Mouse (Mus musculus): ENCODE results near the gene Tbc1d32. TPM values are rescaled to one million over a fixed set of nuclear protein-coding genes. Genes with fewer than 3 reads are reported as not detected.

Tbc1d32 gene
- polyA plus RNA-seq, 1 experiment from 2014 or later: 4.0 TPM

DNA sequence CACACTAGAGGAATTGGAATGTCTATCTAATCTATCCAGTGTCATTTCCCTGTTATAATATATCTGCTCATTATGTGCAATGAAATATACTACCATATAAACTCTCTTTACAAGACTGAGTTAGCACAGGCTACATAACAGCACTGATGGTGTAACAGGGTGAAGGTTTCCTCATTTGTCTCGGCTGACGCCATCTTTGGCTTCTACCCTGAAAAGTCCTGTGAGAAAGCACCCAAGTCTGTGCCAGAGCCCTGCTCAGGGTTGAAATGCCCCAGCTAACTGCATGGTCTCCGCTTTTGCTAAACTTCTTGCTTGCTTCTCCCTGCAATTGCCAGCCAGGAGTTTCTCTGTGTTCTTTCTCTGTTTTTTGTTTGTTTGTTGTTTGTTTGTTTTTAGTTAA is 129.4 kb downstream of the Tbc1d32 start:
- Histone ChIP-seq H3K36me3 (ENCODE audit: control insufficient read depth, insufficient read depth, low read length) (no peaks in the 10 kb centered on the region), H3K4me1 (replicated peaks; ENCODE audit: control insufficient read depth, insufficient read depth, low read length) (no peaks in the 10 kb centered on the region), H3K4me2 (ENCODE audit: low read depth, low read length, severe bottlenecking) (no peak overlapping the region), H3K9me3 (ENCODE audit: control insufficient read depth, low read length) (no peaks in the 10 kb centered on the region), H3K27me3 (ENCODE audit: control insufficient read depth, insufficient read depth, low read length) (no peaks in the 10 kb centered on the region), H3K4me3 (ENCODE audit: low read depth, low read length) (no peak overlapping the region), H3K27ac (ENCODE audit: low read depth, low read length) (no peak overlapping the region), H3K9ac (ENCODE audit: low read length) (no peak overlapping the region)
- no peak for DNase-seq (ENCODE audit: low spot score)
- ATAC-seq (replicated peaks; ENCODE audit: low FRiP score): no peak
- 89% methylated on average over 3 of the region's 3 CpGs for WGBS

DNA sequence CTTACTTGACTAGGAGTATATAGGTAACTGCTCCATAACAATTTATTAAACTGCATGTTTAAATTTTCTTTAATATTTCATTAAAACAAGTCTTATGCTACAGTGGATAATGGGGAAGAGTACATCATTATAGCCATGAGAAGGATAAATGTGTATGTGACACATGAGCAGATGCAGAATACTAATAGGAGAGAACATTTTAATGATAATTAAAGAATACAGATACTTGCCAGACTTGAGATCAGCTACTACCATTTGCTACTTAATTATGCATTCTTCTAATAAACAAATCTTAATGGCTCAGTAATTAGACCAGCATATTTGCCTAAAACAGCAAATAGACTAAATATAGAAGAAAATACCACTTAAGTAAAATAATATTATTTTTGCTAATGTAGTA is 131.7 kb downstream of the Tbc1d32 start:
- H3K9me3 ChIP-seq (ENCODE audit: control insufficient read depth, low read length): no peaks in the 10 kb centered on the region
- no peak for ATAC-seq (replicated peaks; ENCODE audit: low FRiP score)

DNA sequence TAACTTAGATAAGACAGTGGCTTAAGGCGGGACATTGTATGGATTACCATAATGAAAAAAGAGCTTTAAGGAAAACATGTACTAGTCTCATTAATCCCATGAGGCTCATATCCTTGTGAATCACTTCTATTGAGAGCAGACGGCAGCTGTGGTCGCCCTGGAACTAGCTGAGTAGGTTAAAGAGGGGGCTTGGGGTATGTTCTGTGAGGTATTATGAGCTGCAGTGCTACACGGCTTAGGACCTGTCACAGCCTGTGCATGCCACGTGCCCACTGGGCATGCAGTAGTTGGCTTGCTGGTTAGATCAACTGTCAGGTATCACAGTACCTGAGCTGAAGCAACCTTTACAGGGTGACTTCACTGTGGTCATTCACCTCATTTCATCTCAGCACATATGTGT is 133.9 kb downstream of the Tbc1d32 start:
- no peak for ATAC-seq (replicated peaks; ENCODE audit: low FRiP score)
- no peak for DNase-seq (ENCODE audit: low spot score)

More for the DNA sequence above, 131.7 kb downstream of the Tbc1d32 start:
- Histone ChIP-seq H3K9ac (ENCODE audit: low read length) (no peak overlapping the region), H3K4me3 (ENCODE audit: low read depth, low read length) (no peak overlapping the region), H3K27ac (ENCODE audit: low read depth, low read length) (no peak overlapping the region), H3K4me1 (replicated peaks; ENCODE audit: control insufficient read depth, insufficient read depth, low read length) (no peaks in the 10 kb centered on the region), H3K4me2 (ENCODE audit: low read depth, low read length, severe bottlenecking) (no peak overlapping the region), H3K27me3 (ENCODE audit: control insufficient read depth, insufficient read depth, low read length) (no peaks in the 10 kb centered on the region), H3K36me3 (ENCODE audit: control insufficient read depth, insufficient read depth, low read length) (no peaks in the 10 kb centered on the region)
- no peak for DNase-seq (ENCODE audit: low spot score)

DNA sequence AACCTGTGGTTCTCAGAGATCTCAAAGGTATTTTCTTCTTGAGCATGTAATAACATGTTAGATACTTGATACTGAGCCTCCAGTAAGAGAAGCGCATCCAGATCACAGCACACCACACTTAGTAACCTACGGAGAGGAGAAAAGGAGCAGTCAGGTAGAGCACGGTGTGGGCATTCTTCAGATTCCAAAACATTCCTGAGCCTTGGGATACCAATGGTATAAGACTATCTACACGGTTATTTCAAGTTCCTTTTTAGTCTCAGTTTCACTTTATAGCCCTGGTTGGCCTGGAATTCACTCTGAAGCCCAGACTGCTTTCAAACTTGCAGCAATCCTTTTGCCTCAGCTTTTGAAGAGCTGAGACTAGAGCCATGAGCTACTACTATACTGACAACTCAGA is 138.8 kb downstream of the Tbc1d32 start:
- H3K36me3 ChIP-seq (ENCODE audit: control insufficient read depth, insufficient read depth, low read length): no peaks in the 10 kb centered on the region
- no peak overlapping the region for H3K27ac ChIP-seq (ENCODE audit: low read depth, low read length)
- DNase-seq (ENCODE audit: low spot score): no peak
- H3K4me2 ChIP-seq (ENCODE audit: low read depth, low read length, severe bottlenecking): no peak overlapping the region
- ATAC-seq (replicated peaks; ENCODE audit: low FRiP score): no peak
- no peak overlapping the region for H3K9ac ChIP-seq (ENCODE audit: low read length)
- H3K4me1 ChIP-seq (replicated peaks; ENCODE audit: control insufficient read depth, insufficient read depth, low read length): no peaks in the 10 kb centered on the region
- no peaks in the 10 kb centered on the region for H3K9me3 ChIP-seq (ENCODE audit: control insufficient read depth, low read length)
- 86% methylated on average over 4 of the region's 4 CpGs for WGBS
- no peak overlapping the region for H3K4me3 ChIP-seq (ENCODE audit: low read depth, low read length)
- no peaks in the 10 kb centered on the region for H3K27me3 ChIP-seq (ENCODE audit: control insufficient read depth, insufficient read depth, low read length)

More for the DNA sequence above, 133.9 kb downstream of the Tbc1d32 start:
- Histone ChIP-seq H3K27me3 (ENCODE audit: control insufficient read depth, insufficient read depth, low read length) (no peaks in the 10 kb centered on the region), H3K4me3 (ENCODE audit: low read depth, low read length) (no peak overlapping the region), H3K9ac (ENCODE audit: low read length) (no peak overlapping the region), H3K27ac (ENCODE audit: low read depth, low read length) (no peak overlapping the region), H3K4me1 (replicated peaks; ENCODE audit: control insufficient read depth, insufficient read depth, low read length) (no peaks in the 10 kb centered on the region), H3K9me3 (ENCODE audit: control insufficient read depth, low read length) (no peaks in the 10 kb centered on the region), H3K36me3 (ENCODE audit: control insufficient read depth, insufficient read depth, low read length) (no peaks in the 10 kb centered on the region), H3K4me2 (ENCODE audit: low read depth, low read length, severe bottlenecking) (no peak overlapping the region)
- 88% methylated on average over 5 of the region's 5 CpGs for WGBS

DNA sequence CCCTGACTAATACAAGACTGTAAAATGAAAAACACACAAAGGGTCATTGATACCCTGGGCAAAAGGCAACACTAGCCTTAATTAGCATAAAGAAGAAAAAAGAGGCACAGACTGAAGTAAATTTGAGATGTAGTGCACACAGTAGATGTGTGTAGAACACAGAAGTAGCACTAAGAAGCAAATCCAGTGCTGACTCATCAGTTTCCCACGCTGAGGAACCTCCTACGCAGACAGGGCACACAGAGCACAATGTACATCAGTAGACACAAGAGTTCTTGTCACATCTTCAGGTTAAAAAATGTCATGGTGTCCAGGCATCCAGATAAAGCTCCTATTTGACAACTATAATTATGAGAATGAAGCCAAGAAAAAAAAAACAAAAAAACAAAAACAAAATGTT is 165.7 kb downstream of the Tbc1d32 start:
- no peak for DNase-seq (ENCODE audit: low spot score)
- ATAC-seq (replicated peaks; ENCODE audit: low FRiP score): no peak
- H3K4me1 ChIP-seq (replicated peaks; ENCODE audit: control insufficient read depth, insufficient read depth, low read length): no peaks in the 10 kb centered on the region
- H3K4me2 ChIP-seq (ENCODE audit: low read depth, low read length, severe bottlenecking): no peak overlapping the region
- H3K27ac ChIP-seq (ENCODE audit: low read depth, low read length): no peak overlapping the region
- H3K36me3 ChIP-seq (ENCODE audit: control insufficient read depth, insufficient read depth, low read length): no peaks in the 10 kb centered on the region
- 91% methylated on average over 2 of the region's 2 CpGs for WGBS
- H3K9me3 ChIP-seq (ENCODE audit: control insufficient read depth, low read length): no peaks in the 10 kb centered on the region
- H3K4me3 ChIP-seq (ENCODE audit: low read depth, low read length): no peak overlapping the region
- H3K27me3 ChIP-seq (ENCODE audit: control insufficient read depth, insufficient read depth, low read length): no peaks in the 10 kb centered on the region
- H3K9ac ChIP-seq (ENCODE audit: low read length): no peak overlapping the region

DNA sequence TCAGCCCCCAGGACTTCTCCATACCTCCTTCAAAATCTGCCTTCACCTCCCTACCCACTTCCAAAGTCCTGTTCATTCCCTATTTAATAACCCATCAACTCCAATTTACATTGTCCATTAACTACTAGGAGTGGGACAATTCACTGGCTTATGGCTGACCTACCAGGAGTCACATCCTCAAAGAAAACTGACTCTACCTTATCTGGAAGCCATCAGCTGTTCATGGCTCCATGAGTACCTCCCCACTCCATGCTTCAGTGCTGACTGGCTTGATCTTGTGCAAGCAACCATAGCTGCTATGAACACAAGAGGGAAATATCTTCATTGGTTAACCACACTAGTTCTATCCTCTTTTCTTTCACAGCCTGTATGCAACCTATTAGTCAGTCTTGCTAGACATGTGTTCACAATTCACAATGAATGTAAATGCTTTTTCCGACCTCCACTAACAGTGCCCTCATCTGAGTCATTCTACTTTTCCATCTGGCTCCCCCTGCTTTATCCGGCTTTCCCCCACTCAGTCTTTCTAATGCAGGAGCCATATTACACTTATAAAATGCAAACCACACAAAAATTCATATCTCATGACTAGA is 167.2 kb downstream of the Tbc1d32 start:
- Histone ChIP-seq H3K27ac (ENCODE audit: low read depth, low read length) (no peak overlapping the region), H3K9ac (ENCODE audit: low read length) (no peak overlapping the region), H3K4me1 (replicated peaks; ENCODE audit: control insufficient read depth, insufficient read depth, low read length) (no peaks in the 10 kb centered on the region), H3K4me2 (ENCODE audit: low read depth, low read length, severe bottlenecking) (no peak overlapping the region), H3K27me3 (ENCODE audit: control insufficient read depth, insufficient read depth, low read length) (no peaks in the 10 kb centered on the region), H3K36me3 (ENCODE audit: control insufficient read depth, insufficient read depth, low read length) (no peaks in the 10 kb centered on the region), H3K4me3 (ENCODE audit: low read depth, low read length) (no peak overlapping the region), H3K9me3 (ENCODE audit: control insufficient read depth, low read length) (no peaks in the 10 kb centered on the region)
- DNase-seq (ENCODE audit: low spot score): no peak
- ATAC-seq (replicated peaks; ENCODE audit: low FRiP score): no peak
- 91% methylated on average over 2 of the region's 2 CpGs for WGBS

DNA sequence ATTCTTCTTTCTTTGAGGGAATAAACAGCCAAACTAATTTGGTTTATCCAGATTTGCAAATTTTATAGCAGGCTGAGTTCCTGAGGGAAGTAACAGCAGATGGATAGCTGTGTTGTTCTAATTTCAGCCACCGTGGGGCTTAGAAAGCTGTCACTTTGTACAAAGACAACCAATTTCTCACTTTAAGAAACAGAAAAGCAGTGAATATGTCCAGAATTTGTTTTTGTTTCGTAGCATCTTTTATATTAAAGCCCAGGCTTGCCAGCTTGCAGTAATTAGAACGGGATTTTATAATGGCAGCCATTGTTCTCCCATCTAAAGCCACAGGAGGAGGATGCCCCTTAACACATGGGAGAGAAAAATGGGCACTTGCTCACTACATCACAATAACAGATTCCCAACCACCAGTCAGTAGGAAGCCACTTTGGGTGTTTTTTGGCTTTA is 169.5 kb downstream of the Tbc1d32 start:
- H3K36me3 ChIP-seq (ENCODE audit: control insufficient read depth, insufficient read depth, low read length): no peaks in the 10 kb centered on the region
- no peak overlapping the region for H3K4me2 ChIP-seq (ENCODE audit: low read depth, low read length, severe bottlenecking)
- ATAC-seq (replicated peaks; ENCODE audit: low FRiP score): no peak; the same call in 1 of the 2 replicates
- no peaks in the 10 kb centered on the region for H3K4me1 ChIP-seq (replicated peaks; ENCODE audit: control insufficient read depth, insufficient read depth, low read length)
- no peak overlapping the region for H3K27ac ChIP-seq (ENCODE audit: low read depth, low read length)
- no peaks in the 10 kb centered on the region for H3K9me3 ChIP-seq (ENCODE audit: control insufficient read depth, low read length)
- no peak overlapping the region for H3K4me3 ChIP-seq (ENCODE audit: low read depth, low read length)
- H3K27me3 ChIP-seq (ENCODE audit: control insufficient read depth, insufficient read depth, low read length): no peaks in the 10 kb centered on the region
- 28% methylated on average over 3 of the region's 3 CpGs for WGBS
- no peak overlapping the region for H3K9ac ChIP-seq (ENCODE audit: low read length)
- no peak for DNase-seq (ENCODE audit: low spot score)

DNA sequence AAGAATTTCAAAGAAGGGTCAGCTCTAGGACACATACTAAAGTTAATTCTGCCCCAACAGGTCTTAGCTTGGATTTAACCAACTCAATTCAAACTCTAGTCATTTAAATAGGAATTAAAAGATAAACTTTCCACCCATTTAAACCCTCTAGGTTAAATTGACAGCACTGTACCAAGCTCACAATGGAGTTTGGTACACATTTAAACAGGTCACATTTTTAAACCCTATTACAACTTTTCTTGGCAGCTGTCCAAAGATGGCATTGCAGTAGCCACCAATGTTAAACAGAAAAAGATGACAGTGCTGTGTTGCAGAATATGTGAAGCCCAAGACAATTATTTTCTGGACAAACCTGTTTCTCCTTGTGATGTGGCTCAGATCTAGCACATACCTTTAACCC is 203.1 kb downstream of the Tbc1d32 start:
- no peak for DNase-seq (ENCODE audit: low spot score)
- no peaks in the 10 kb centered on the region for H3K4me1 ChIP-seq (replicated peaks; ENCODE audit: control insufficient read depth, insufficient read depth, low read length)
- no peaks in the 10 kb centered on the region for H3K36me3 ChIP-seq (ENCODE audit: control insufficient read depth, insufficient read depth, low read length)
- H3K4me3 ChIP-seq (ENCODE audit: low read depth, low read length): no peak overlapping the region
- H3K9ac ChIP-seq (ENCODE audit: low read length): no peak overlapping the region
- no peaks in the 10 kb centered on the region for H3K27me3 ChIP-seq (ENCODE audit: control insufficient read depth, insufficient read depth, low read length)
- no peak overlapping the region for H3K27ac ChIP-seq (ENCODE audit: low read depth, low read length)
- H3K9me3 ChIP-seq (ENCODE audit: control insufficient read depth, low read length): no peaks in the 10 kb centered on the region
- ATAC-seq (replicated peaks; ENCODE audit: low FRiP score): no peak
- H3K4me2 ChIP-seq (ENCODE audit: low read depth, low read length, severe bottlenecking): no peak overlapping the region

DNA sequence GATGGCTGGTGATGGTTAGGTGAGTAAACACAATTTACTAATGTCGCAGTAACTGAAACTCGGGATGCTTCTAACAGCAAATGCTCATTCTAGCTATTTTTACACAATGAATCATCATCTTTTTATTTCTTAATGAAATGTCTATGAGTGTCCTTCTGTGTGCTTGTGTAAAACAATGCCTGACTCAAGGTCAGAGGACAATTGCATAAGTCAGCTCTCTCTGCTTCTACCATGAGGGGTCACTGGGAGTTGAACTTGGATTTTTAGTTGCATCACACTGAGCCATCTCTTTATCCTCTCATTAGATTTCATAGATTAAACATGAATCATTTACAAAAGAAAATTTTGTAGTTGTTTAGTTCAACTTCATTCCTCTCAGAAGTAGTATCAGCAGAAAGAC is 203.9 kb downstream of the Tbc1d32 start:
- H3K27me3 ChIP-seq (ENCODE audit: control insufficient read depth, insufficient read depth, low read length): no peaks in the 10 kb centered on the region
- DNase-seq (ENCODE audit: low spot score) (no peak), ATAC-seq (replicated peaks; ENCODE audit: low FRiP score) (no peak)
- H3K4me2 ChIP-seq (ENCODE audit: low read depth, low read length, severe bottlenecking): no peak overlapping the region
- no peak overlapping the region for H3K27ac ChIP-seq (ENCODE audit: low read depth, low read length)
- H3K4me1 ChIP-seq (replicated peaks; ENCODE audit: control insufficient read depth, insufficient read depth, low read length): no peaks in the 10 kb centered on the region
- H3K4me3 ChIP-seq (ENCODE audit: low read depth, low read length): no peak overlapping the region
- H3K36me3 ChIP-seq (ENCODE audit: control insufficient read depth, insufficient read depth, low read length): no peaks in the 10 kb centered on the region
- H3K9ac ChIP-seq (ENCODE audit: low read length): no peak overlapping the region
- no peaks in the 10 kb centered on the region for H3K9me3 ChIP-seq (ENCODE audit: control insufficient read depth, low read length)
- WGBS: 96% methylated on average over 2 of the region's 2 CpGs

Data from forebrain, embryonic 11.5 days (tissue).